Mouse (Mus musculus) embryonic fibroblast, embryonic 13.5 days (primary cell): ENCODE data around the gene Gm21913.
"Not testable (repeated sequence)": the region's sequence is repeated elsewhere in the genome, so short reads cannot be mapped to it uniquely, and the experiment has no call there.

ENCODE experiments used
- CTCF ChIP-seq: IDR thresholded peaks from 2 replicates; pipeline ENCODE4 v1.5.1; 2011; ENCODE audit warnings: mild to moderate bottlenecking, control low read depth, low read length, moderate library complexity, borderline replicate concordance; ENCODE audit not compliant: insufficient read depth
- POLR2A ChIP-seq: IDR thresholded peaks from 2 replicates; pipeline ENCODE4 v1.6.1; 2011; ENCODE audit warnings: low read depth, mild to moderate bottlenecking, control low read depth, low read length, moderate library complexity

- not testable (repeated sequence) for TF ChIP-seq POLR2A, CTCF
Measured at GRCm38 (mm10) chrY:74623596-74623995, at the start of gene Gm21913.
